In the genomic region with DNA sequence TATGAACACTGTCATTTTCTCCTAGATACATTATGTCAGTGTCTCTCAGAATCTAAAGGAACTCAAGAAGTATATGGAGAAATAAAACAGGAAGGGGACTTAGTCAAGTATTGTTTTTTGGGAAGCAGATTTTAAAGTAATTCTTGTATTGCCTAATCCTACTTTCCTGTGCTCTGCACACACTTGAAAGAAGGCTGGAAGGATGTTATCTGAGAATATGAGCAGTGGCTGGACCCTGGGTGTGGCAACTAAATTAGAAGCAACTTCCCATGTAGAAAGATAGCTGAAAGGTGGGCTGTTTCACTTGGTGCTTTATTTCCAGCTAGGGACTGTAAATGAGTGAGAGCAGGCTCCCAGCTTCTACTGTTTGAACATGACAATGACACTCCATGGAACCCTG, we compare ENCODE assay signal across 27 mouse cellular contexts. TPM values are rescaled to one million over a fixed set of nuclear protein-coding genes. Genes with fewer than 3 reads are reported as not detected.
A peak's percentile ranks its signal among the peaks of the same experiment; 100 is the strongest.
DNase-seq lines count a peak whose midpoint lies in the region; ATAC-seq and TF ChIP-seq lines count a peak whose summit lies in the region.
"Had no signal": no experiment of that assay in that cellular context is flagged by ENCODE, and none has a peak within 500 bp of the region (broad histone marks: within the 10 kb centered on the region; RNA-seq: fewer than 3 reads in every experiment).

No protein-coding gene starts in this region.

- TF ChIP-seq EP300 in MEL (IDR thresholded peaks at IDR 0.05; ENCODE audit: low read depth in 1 of 2, low read length in 2 of 2) = peak; percentile 10 to 62; a peak in 2 of 4 replicates

- H3K4me2 ChIP-seq in liver, embryonic 11.5 days = no peak overlapping the region; the same call in 1 of the 2 replicates
- no peak overlapping the region for H3K4me2 ChIP-seq in kidney, embryonic 16.5 days (replicated peaks; ENCODE audit: low read depth, low read length)
- H3K4me2 ChIP-seq: embryonic facial prominence, embryonic 13.5 days; forebrain, embryonic 12.5 days; hindbrain, embryonic 15.5 days; midbrain, embryonic 11.5 days; neural tube, embryonic 15.5 days had no signal

- no peak overlapping the region for H3K4me3 ChIP-seq in liver, embryonic 11.5 days (ENCODE audit: low read depth, low read length)
- H3K4me3 ChIP-seq in MEL (ENCODE audit: control insufficient read depth in 1 of 2, insufficient read depth in 1 of 2, low read depth in 2 of 2, low read length in 2 of 2) = no peak overlapping the region
- no peak overlapping the region for H3K4me3 ChIP-seq in kidney, embryonic 16.5 days (ENCODE audit: low read length)
- H3K4me3 ChIP-seq: embryonic facial prominence, embryonic 13.5 days; erythroblast, embryonic 14.5 days; forebrain, embryonic 12.5 days; hindbrain, embryonic 15.5 days; neural tube, embryonic 15.5 days had no signal

- H3K9me3 ChIP-seq in liver, embryonic 11.5 days (ENCODE audit: control insufficient read depth, low read length) = no peaks in the 10 kb centered on the region
- H3K9me3 ChIP-seq in MEL (replicated peaks; ENCODE audit: insufficient read depth, low read length) = no peaks in the 10 kb centered on the region
- no peaks in the 10 kb centered on the region for H3K9me3 ChIP-seq in kidney, embryonic 16.5 days (ENCODE audit: low read length)
- H3K9me3 ChIP-seq: embryonic facial prominence, embryonic 13.5 days; forebrain, embryonic 12.5 days; hindbrain, embryonic 15.5 days; neural tube, embryonic 15.5 days had no signal

- no peak for TF ChIP-seq RAD21 in MEL (IDR thresholded peaks at IDR 0.05; ENCODE audit: low read depth, low read length)

- TF ChIP-seq POLR2A in MEL (IDR thresholded peaks at IDR 0.05; ENCODE audit: control insufficient read depth in 1 of 2, insufficient read depth in 1 of 2, low read depth in 1 of 2, low read length in 2 of 2, poor library complexity in 1 of 2) = no peak

- no peak overlapping the region for H3K9ac ChIP-seq in liver, embryonic 11.5 days (ENCODE audit: low read depth, low read length)
- no peak overlapping the region for H3K9ac ChIP-seq in MEL (ENCODE audit: control insufficient read depth, low read depth, low read length, poor library complexity, severe bottlenecking)
- H3K9ac ChIP-seq in kidney, embryonic 16.5 days (replicated peaks; ENCODE audit: low read length) = no peak overlapping the region
- H3K9ac ChIP-seq: embryonic facial prominence, embryonic 13.5 days; forebrain, embryonic 12.5 days; hindbrain, embryonic 15.5 days; liver, embryonic 14.5 days; neural tube, embryonic 15.5 days had no signal

- H3K36me3 ChIP-seq in liver, embryonic 11.5 days (ENCODE audit: control insufficient read depth, insufficient read depth, low read length) = no peaks in the 10 kb centered on the region
- peaks cover 0 to 26% of the 10 kb centered on the region in 2 experiments; a peak in 3 of 4 replicates for H3K36me3 ChIP-seq in MEL (ENCODE audit: control insufficient read depth in 1 of 2, insufficient read depth in 2 of 2, low read length in 2 of 2)
- no peaks in the 10 kb centered on the region for H3K36me3 ChIP-seq in kidney, embryonic 16.5 days (ENCODE audit: insufficient read depth, low read length)
- H3K36me3 ChIP-seq: embryonic facial prominence, embryonic 13.5 days; forebrain, embryonic 12.5 days; hindbrain, embryonic 15.5 days; neural tube, embryonic 15.5 days had no signal

- no peak; the same call in 1 of the 2 replicates for ATAC-seq in liver, embryonic 11.5 days (replicated peaks; ENCODE audit: low FRiP score)
- ATAC-seq in megakaryocyte, adult 5-6 weeks (ENCODE audit: poor library complexity, severe bottlenecking) = peak; percentile 77
- no peak for ATAC-seq in kidney, embryonic 16.5 days (ENCODE audit: low FRiP score, low TSS enrichment)

- H3K27me3 ChIP-seq in liver, embryonic 11.5 days (replicated peaks; ENCODE audit: control insufficient read depth, insufficient read depth, low read length) = no peaks in the 10 kb centered on the region
- no peaks in the 10 kb centered on the region for H3K27me3 ChIP-seq in MEL (ENCODE audit: control insufficient read depth in 1 of 2, insufficient read depth in 2 of 2, low read length in 2 of 2)
- H3K27me3 ChIP-seq in kidney, embryonic 16.5 days (ENCODE audit: insufficient read depth, low read length) = no peaks in the 10 kb centered on the region
- H3K27me3 ChIP-seq: embryonic facial prominence, embryonic 13.5 days; forebrain, embryonic 12.5 days; hindbrain, embryonic 15.5 days; neural tube, embryonic 15.5 days had no signal

- H3K79me2 ChIP-seq in MEL (ENCODE audit: control insufficient read depth, insufficient read depth, low read length, poor library complexity) = peaks cover 42% of the 10 kb centered on the region

- DNase-seq in liver (peak; percentile 20), MEL (ENCODE audit: low read depth, low spot score) (peak; percentile 56)
- no peak for DNase-seq in liver, embryonic 11.5 days (ENCODE audit: low spot score)
- peak; percentile 20 for DNase-seq in c-Kit-positive CD71-positive TER-119-positive erythroid progenitor cells, embryonic 14.5 days (ENCODE audit: low spot score)
- no peak for DNase-seq in layer of hippocampus, adult 11-12 months (ENCODE audit: low spot score)
- no peak for DNase-seq in cerebellum, adult 9-10 months
- DNase-seq: adrenal gland, postnatal 14 days; B cell, adult 2 months; cerebellum, adult 11 months; cerebellum, postnatal 14 days; embryo, embryonic 11 days; gastrocnemius, postnatal 10 days; heart, postnatal 4 days; kidney, adult 2 months; kidney, postnatal 10 days; right cerebral cortex, adult 18-20 months; thymus, adult 18-20 months; thymus, postnatal 36 days had no signal

- no peak overlapping the region for H3K27ac ChIP-seq in liver, embryonic 11.5 days (ENCODE audit: low read depth, low read length)
- H3K27ac ChIP-seq in MEL (ENCODE audit: control insufficient read depth, low read depth, low read length) = peak overlapping the region; percentile 49; the same call in 1 of the 2 replicates
- no peak overlapping the region for H3K27ac ChIP-seq in kidney, embryonic 16.5 days (ENCODE audit: low read length)
- H3K27ac ChIP-seq: embryonic facial prominence, embryonic 13.5 days; forebrain, embryonic 12.5 days; hindbrain, embryonic 15.5 days; liver, embryonic 14.5 days; neural tube, embryonic 15.5 days had no signal

- no peak for TF ChIP-seq CTCF in MEL (IDR thresholded peaks at IDR 0.05 in 2 of 3, conservative IDR thresholded peaks at IDR 0.05 in 1 of 3; ENCODE audit: control insufficient read depth in 1 of 3, insufficient read depth in 1 of 3, low read depth in 2 of 3, low read length in 3 of 3, poor library complexity in 1 of 3, severe bottlenecking in 1 of 3)

- H3K4me1 ChIP-seq in liver, embryonic 11.5 days (replicated peaks; ENCODE audit: control insufficient read depth, insufficient read depth, low read length) = peaks cover 38% of the 10 kb centered on the region
- peaks cover 10 to 15% of the 10 kb centered on the region in 2 experiments for H3K4me1 ChIP-seq in MEL (ENCODE audit: control insufficient read depth in 1 of 2, insufficient read depth in 2 of 2, low read length in 2 of 2)
- peaks cover 22% of the 10 kb centered on the region for H3K4me1 ChIP-seq in kidney, embryonic 16.5 days (ENCODE audit: insufficient read depth, low read length)

TF ChIP-seq in MEL, 35 proteins besides CTCF, POLR2A, EP300 and RAD21:
- TF ChIP-seq UBTF (IDR thresholded peaks at IDR 0.05; ENCODE audit: borderline replicate concordance, insufficient read depth, low read depth, low read length) (no peak), NRF1 (IDR thresholded peaks at IDR 0.05; ENCODE audit: insufficient read depth, low read depth, low read length, poor library complexity, severe bottlenecking) (no peak), E2F4 (IDR thresholded peaks at IDR 0.05; ENCODE audit: borderline replicate concordance, low read depth, low read length) (no peak), ZC3H11A (IDR thresholded peaks at IDR 0.05; ENCODE audit: low read depth, low read length) (no peak), RCOR1 (IDR thresholded peaks at IDR 0.05; ENCODE audit: low read depth, low read length) (0 out of 2 replicates have a peak, but pooled peaks have one; percentile 33), MEF2A (IDR thresholded peaks at IDR 0.05; ENCODE audit: extremely low read depth, insufficient replicate concordance, low read depth, low read length, poor library complexity, severe bottlenecking) (no peak), MYC (IDR thresholded peaks at IDR 0.05; ENCODE audit: low read depth, low read length) (no peak), JUND (IDR thresholded peaks at IDR 0.05; ENCODE audit: low read depth, low read length) (no peak), ETS1 (IDR thresholded peaks at IDR 0.05; ENCODE audit: low read depth, low read length) (0 out of 2 replicates have a peak, but pooled peaks have one; percentile 18), TCF12 (IDR thresholded peaks at IDR 0.05; ENCODE audit: low read depth, low read length) (no peak), USF2 (IDR thresholded peaks at IDR 0.05; ENCODE audit: borderline replicate concordance in 1 of 2, insufficient read depth in 1 of 2, low read depth in 1 of 2, low read length in 2 of 2) (no peak), CHD2 (IDR thresholded peaks at IDR 0.05; ENCODE audit: low read length) (no peak), MAZ (IDR thresholded peaks at IDR 0.05; ENCODE audit: low read depth, low read length) (no peak), MAFK (IDR thresholded peaks at IDR 0.05; ENCODE audit: borderline replicate concordance, low read depth, low read length) (no peak), GATA1 (IDR thresholded peaks at IDR 0.05; ENCODE audit: low read depth, low read length) (peak; percentile 53; the same call in 1 of the 2 replicates), MAX (IDR thresholded peaks at IDR 0.05; ENCODE audit: low read length) (no peak)

RNA-seq across cellular contexts. Expression of a gene that starts 20.0 kb away (rescaled TPM):
- 33.5 and 33.7 TPM in 2 replicates for polyA plus RNA-seq in liver, embryonic 11.5 days (2014; fragmentation: Nextera tagmentation; extraction: Ambion mirVana)
- 29.5 and 31.8 TPM in 2 replicates for total RNA-seq in MEL (2012; rRNA removed)
- 100 to 1,000 TPM in 1 of 2 experiments, 10 to 100 TPM in 1; 39.5 to 135 TPM for polyA plus RNA-seq in MEL (2012; ENCODE audit: insufficient read depth in 1 of 2, insufficient read length in 2 of 2, low read depth in 1 of 2, low replicate concordance in 2 of 2, missing spikeins in 1 of 2)
- total RNA-seq in megakaryocyte, adult 5-6 weeks (2015) = 52.2 and 73.5 TPM in 2 replicates
- total RNA-seq in megakaryocyte, adult 5-6 weeks (2017) = 59.7 and 63.8 TPM in 2 replicates
- polyA plus RNA-seq in kidney, embryonic 16.5 days (2015; fragmentation: Nextera tagmentation; extraction: Ambion mirVana) = 33.8 and 35.3 TPM in 2 replicates

Comparison
In these comparisons a context has a peak if more than half of its experiments do, and no peak if none do; other contexts are left out.
1. DNase-seq: peak in liver (single experiment), MEL (single experiment) and c-Kit-positive CD71-positive TER-119-positive erythroid progenitor cells, embryonic 14.5 days (single experiment); none in liver, embryonic 11.5 days (single experiment), layer of hippocampus, adult 11-12 months (single experiment) and cerebellum, adult 9-10 months (single experiment).